Mouse (Mus musculus): ENCODE data around the gene Ogdh.

Ogdh gene

DNA sequence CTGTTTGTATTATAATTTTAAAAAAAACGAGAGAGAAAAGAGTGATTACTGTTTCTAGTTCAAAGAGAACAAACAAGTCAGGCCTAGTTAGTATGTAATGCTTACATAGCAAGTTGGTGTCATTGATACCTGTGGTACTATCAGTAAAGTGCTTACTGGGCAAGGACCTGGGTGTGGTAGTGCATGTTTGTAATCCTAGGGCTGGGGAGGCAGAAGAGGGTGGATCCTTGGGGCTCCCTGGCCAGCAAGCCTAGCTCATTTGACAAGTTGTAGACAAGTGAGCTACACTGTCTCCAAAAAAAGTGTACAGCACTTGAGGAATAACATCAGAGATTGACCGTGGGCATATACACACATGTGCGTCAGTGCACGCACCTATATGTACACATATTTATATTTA, 3.2 kb downstream of the Ogdh start:
- in situ Hi-C loops (cut with MboI, MseI) = no loop called here

DNA sequence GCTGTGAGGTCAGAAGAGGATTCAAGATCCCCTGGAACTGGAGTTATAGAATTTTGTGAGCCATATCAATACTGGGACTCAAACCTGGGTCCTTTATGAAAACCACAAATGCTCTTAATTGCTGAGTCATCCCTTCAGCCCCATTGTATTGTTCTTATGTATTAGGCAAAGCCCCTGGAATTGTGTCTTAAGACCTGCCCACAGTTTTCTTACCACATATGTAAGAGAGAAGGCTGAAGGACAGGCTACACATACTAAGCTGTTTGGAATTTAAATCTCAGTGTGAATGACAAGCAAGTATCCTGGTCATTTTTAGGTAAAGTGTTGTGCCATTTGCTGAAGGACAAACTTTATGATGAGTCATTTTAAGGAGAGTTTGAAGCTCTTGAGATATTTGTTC, 4.6 kb downstream of the Ogdh start:
- in situ Hi-C loops (cut with MboI, MseI) = no loop called here

DNA sequence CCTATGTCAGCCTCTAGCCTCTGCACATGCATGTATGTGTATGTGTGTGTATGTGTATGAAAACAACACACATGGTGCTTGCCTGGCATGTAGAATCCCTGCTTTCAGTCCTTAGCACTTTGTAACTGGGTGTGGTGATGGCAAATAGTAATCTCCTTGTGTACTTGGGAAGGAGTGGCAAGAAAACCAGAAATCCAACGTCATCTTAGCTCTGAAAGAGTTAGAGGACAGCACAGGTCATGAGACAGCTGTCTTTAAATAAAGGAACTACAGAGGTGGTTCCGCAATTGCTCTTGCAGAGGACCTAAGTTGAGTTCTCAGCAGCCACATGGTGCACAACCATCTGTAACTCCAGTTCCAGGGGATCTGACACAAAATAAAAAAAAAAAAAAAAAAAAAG, 8.0 kb downstream of the Ogdh start:
- in situ Hi-C loops (cut with MboI, MseI) = no loop called here

DNA sequence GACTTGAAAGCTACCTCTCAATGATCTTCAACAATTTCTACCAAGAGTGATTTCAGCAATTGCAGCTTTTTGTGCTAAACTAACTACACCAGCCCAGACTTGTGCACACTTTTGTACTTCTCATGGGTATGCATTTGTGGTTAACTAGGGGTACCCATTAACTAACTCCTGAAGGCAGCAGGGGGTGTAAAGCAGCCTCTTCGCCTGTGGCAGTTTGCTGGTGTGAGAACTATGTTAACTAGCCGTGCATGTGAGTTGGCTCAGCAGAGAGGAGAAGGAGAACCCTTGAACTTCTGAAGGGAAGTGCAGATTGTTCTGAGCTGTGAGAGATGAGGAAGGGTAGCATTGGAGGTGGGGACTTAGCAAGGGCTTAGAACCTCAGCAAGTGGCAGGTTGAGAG, 11.4 kb downstream of the Ogdh start:
- in situ Hi-C loops (cut with MboI, MseI) = no loop called here

DNA sequence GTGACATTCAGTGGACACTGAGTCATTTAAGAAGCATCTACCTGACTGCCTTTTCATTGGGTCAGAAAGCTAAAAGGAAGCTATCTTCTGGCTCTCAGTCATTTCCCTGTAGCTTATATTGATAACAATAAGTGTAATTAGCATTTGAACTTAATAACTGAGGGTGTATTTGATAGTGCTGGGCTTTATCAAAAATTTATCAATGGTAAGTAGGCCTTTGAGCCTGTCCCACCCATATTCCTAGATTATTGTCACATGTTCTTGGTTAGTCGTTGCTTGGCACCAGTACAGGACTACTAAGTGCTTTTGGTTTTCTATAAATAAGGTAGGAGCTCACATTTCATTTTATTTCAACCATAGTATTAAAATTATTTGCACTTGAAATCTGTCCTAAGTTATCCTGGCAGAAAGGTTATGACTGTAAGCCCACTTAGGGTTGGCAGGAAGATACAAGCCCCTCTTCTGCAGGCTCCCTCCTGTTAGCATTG, 14.6 kb downstream of the Ogdh start:
- in situ Hi-C loops (cut with MboI, MseI) = no loop called here

DNA sequence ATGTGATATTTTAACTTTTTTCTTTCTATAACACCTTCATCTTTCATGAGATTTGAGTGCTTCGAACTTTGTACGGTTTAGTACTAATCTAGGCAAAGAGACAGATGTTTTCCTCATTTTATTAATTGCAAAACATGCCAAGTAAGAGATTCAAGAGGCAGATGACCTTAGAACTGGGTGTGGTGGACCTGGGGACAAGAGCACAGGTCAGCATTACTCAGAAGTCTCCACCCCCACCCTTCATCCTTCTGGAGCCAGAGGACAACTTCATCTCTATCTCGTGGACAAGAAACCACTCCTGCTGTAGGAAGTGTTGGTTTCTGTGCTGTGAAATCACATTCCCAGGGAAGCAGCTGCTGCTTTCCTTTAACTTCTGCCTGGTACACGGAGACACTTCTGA, 16.7 kb downstream of the Ogdh start:
- in situ Hi-C loops (cut with MboI, MseI) = no loop called here

DNA sequence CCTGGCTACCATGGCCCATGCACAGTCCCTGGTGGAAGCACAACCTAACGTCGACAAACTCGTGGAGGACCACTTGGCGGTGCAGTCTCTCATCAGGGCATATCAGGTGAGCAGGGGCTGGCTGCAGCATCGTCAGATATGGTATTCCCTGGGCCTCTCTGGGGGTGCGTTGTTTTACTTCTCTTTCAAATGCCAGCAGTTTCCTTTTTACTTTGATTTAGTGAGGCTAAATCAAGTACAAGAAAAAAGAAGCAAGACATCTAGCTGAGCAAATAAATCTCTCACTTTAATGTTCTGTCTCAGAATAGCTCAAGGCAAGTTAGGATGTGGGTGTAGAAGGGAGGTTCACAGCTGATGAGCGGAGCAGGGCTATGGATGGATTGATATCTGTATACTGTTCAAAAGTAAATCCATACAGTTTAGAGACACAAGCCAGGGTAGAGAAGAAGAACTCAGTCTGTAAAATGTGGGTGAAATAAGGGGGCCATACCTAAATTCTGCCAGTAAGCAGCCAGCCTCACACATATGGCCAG, 22.5 kb downstream of the Ogdh start:
- in situ Hi-C loops (cut with MboI, MseI) = no loop called here

DNA sequence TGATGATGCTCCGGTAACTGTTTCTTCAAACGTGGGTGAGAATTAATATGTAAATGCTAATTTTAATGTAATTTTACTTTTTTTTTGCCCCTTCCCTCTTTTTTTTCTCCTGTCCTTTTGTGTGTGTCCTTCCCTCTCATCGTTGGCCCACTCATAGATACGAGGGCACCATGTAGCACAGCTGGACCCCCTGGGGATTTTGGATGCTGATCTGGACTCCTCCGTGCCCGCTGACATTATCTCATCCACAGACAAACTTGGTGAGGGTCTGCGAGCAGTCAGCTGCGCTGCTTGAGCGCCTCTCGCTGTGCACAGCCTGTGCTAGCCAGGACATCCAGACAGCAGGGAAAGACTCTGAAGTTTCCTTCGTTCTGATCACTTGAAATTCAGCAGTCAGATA, 25.4 kb downstream of the Ogdh start:
- in situ Hi-C loops (cut with MboI, MseI) = no loop called here

DNA sequence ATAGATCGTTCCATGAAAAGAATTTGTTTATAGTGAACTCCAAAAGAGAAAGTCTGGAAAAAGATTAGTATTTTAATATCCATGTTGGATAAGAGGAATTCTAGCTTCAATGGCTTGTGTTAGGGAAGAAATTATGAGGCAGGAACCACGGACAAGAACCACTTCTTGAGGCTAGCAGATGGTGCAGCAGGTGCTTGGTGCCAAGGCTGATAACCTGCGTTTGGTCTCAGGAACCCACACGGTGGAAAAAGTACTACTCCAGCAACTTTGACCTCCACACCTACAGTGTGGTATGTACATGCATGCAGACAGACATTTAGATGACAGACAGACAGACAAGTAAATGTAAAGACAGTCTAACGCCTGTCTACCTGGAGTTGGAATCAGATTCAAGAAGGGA, 27.1 kb downstream of the Ogdh start:
- in situ Hi-C loops (cut with MboI, MseI) = no loop called here

DNA sequence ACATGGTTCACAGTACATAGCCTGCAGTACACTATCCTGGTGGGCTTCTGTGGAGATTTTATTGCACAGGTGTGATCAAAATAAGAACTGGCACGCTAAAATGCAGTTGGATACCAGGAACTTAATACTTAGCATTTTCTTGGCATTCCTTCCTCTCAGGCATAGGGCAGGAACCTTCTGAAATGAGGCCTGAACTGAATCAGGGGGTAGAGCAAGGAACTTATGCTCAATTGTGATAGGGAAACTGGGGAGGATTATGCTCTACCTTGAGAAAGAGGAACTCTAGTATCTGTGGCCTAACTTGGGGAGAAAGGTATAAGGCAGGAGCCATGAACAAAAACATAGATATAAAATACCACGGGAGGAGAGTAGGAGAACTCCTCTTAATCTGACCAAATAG, 27.9 kb downstream of the Ogdh start:
- in situ Hi-C loops (cut with MboI, MseI) = no loop called here

DNA sequence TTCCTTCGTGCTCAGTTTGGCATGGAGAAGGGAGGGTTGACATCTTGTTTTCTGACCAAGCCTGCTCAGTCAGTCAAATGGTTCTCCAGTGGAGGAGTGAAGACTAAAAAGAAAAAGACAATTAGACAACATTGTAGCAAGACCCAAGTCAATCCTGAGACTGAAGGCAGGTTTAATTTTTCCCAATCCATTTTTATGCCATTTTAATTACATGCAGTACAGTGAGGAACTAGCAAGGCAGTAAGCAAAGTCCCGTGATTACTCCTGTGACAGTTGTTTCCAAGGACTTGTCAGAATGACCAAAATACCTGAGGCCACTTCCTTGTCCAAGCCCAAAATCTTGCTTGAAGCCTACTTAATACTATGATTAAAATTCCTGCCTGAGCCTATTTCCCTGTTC, 30.7 kb downstream of the Ogdh start:
- in situ Hi-C loops (cut with MboI, MseI) = no loop called here

DNA sequence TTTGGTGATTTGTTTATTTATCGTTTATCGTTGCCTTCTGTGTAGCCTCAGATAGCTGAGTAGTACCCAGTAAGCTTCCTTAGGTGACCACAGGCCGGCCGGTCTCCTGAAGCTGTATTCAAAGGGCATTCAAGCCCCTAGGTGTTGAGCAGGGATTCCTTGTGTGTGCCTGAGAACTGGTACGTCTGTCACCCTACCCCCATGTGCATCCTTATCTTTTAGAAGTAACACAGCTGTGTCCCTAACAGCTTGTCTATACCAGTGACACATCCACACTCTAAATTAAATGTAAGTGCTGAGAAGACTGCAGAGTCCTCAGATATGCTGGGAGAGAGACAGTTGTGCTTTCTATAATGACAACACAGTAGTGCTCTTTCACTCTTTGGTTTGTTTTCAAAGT, 31.9 kb downstream of the Ogdh start:
- in situ Hi-C loops (cut with MboI, MseI) = no loop called here

DNA sequence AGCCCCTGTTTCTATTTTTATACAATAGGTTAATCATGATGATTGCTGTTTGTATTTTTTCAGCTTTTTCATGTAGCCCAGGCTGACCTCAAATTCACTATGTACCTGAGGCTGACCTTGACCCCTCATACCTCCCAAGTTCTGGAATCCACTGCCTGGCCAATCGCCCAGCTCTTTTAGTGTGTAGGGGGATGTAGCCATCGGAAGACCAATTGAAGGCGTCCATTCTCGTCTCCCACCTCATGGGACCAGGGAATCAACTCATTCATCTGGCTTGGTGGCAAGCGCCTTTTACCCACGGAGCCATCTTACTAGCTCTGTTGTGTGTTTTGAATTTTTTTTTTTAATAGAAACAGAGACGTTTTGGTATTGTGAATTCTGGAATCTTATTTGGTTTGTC, 39.8 kb downstream of the Ogdh start:
- in situ Hi-C loops (cut with MboI, MseI) = no loop called here

DNA sequence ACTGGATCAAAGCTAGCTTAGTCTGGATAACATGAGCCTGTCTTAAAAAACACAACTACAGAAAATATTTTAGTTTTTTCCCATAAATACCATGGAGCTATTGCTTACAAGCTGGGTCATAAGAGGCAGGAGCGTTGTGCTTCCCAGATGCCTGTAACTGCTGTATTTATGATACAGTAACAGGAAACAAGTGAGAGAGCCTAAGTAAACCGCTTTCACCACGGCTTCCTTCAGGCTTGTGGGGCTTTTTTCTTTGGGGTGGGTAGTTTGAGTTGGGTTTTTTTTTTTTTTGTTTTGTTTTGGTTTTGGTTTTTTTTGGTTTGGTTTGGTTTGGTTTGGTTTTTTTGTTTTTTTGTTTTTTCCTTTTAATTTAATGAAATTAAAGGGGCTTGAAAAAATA, 41.2 kb downstream of the Ogdh start:
- in situ Hi-C loops (cut with MboI, MseI) = no loop called here

DNA sequence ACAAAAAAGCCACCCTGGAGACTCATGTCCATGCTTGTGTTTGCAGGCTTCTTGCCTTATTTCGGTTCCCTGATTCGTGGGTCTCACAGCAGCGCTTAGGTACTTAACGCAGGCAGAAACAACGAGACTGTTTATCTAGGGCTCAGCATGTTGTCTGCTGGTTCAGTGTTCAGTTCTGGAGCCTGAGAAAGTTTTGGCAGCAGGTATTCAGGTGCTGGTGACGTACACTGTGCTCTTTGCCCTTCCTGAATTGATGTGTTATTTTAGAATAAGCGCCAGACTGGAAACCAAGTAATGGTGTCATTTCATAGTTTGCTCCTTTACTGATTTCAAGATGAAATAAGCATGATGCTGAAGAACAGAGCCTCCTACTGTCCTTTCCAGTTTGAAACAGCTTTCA, 42.0 kb downstream of the Ogdh start:
- in situ Hi-C loops (cut with MboI, MseI) = no loop called here

DNA sequence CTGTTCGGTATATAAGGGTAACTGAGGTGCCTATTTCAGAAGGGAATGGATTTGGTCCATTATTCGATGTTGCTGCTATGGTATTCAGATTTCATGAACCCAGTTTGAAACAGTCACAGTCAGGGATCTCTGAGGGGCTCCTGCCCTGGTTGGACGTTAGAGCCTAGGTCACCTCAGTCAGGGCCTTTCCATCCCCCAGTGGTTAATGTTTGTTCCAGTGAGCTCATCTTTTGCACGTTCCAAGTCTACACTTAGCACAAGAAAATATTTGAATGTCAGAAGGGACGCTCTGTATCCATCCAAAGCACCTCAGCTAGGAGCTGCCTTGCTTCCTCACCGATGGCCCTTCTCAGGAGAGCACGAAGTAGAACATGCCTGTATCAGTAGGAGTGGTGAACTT, 43.9 kb downstream of the Ogdh start:
- in situ Hi-C loops (cut with MboI, MseI) = no loop called here

DNA sequence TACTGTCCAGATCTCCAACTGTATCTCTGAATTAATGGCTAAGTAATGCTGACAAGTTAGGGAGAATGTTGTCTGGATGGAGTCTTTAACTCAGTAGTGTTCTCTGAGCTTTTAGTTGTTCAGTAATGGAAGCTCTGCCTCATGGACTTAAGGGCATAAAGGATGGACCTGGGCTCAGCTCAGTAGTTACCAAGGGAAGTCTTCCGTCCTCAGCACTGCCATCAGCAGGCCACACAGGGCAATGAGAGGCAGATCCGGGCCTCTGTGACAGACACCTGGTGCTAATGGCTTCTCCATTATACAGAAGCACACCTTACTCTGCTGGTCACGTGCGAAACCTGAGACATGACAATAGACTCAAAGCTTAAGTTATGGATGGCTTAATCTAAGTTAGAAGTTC, 45.3 kb downstream of the Ogdh start:
- in situ Hi-C loops (cut with MboI, MseI) = no loop called here

DNA sequence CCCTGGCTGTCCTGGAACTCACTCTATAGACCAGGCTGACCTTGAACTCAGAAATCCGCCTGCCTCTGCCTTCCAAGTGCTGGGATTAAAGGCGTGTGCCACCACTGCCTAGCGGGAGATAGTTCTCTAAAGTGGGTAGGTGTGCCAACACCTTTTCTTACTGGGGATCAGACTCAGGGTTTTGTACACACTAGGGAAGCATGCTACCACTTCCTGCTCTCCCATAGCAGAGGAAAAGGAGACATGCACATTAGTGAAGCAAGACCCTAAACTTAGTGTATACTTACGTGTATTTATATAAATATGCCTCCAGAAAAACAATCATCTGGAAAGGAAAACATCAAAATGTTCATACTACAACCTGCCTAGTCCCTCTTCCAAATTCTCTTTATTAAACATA, 54.5 kb downstream of the Ogdh start:
- in situ Hi-C loops (cut with MboI, MseI) = no loop called here

DNA sequence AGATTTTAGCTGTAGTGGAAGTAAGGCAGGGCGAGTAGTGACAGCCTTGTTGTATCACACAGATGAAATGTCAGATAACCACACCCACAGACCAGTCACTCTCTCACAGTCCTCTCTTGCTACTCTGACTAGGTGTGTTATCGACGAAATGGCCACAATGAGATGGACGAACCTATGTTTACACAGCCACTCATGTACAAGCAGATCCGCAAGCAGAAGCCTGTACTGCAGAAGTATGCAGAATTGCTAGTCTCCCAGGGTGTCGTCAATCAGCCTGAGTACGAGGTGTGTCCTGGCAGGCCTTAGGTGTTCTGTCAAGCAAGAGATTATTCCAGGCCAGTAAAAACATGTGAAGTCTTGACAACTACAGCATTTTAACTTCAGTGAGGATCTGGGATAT, 55.5 kb downstream of the Ogdh start:
- in situ Hi-C loops (cut with MboI, MseI) = no loop called here

DNA sequence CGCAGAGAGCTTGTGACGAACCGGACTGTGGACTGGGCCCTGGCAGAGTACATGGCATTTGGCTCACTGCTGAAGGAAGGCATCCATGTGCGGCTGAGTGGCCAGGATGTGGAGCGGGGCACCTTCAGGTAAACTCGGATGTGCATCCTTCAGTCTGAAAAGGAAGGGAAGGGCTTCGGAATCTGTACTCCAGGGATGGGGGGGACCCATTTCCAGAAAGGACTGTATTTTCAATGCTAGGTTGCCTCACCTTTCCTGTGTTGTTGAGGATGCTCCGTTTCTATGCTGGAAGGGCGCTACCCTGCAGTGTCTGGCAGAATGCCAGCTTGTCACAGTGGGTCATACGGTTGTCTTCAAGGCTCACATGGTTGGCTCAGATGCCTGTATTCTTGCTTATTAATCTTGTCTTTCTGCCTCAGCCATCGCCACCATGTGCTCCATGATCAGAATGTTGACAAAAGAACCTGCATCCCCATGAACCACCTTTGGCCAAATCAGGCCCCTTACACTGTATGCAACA, 57.3 kb downstream of the Ogdh start:
- in situ Hi-C loops (cut with MboI, MseI) = no loop called here

DNA sequence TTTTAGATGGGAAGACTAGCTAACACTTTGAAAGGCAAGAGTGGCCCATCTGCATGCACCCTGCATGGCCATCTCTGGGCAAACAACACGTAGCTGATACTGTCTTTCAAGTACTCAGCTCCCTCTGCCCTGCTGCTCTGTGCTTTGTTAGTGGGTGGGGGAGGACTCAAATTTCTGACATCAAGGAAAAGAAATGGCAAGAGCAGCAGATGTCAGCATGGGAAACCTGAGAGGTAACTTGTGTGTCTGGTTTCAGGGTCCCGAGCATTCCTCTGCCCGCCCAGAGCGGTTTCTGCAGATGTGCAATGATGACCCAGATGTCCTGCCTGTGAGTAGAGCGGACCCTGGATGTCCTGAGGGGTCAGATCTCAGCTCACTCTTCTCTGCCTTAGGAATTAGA, 58.2 kb downstream of the Ogdh start:
- in situ Hi-C loops (cut with MboI, MseI) = no loop called here

DNA sequence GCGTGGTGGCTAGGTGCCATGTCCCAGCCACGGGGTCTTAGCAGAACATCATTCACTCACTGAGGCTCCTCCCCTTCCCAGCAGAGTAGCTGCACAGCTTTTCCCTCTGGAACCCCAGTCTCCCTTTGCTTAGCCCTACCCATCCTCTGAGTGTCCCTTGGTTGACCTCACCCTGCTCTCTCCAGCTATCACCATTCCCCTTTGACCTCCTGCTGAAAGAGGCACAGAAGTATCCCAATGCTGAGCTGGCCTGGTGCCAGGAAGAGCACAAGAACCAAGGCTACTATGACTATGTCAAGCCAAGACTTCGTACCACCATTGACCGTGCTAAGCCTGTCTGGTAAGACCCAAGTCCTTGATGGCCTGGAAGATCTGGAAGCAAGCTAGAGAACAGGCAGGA, 63.7 kb downstream of the Ogdh start:
- in situ Hi-C loops (cut with MboI, MseI) = no loop called here

DNA sequence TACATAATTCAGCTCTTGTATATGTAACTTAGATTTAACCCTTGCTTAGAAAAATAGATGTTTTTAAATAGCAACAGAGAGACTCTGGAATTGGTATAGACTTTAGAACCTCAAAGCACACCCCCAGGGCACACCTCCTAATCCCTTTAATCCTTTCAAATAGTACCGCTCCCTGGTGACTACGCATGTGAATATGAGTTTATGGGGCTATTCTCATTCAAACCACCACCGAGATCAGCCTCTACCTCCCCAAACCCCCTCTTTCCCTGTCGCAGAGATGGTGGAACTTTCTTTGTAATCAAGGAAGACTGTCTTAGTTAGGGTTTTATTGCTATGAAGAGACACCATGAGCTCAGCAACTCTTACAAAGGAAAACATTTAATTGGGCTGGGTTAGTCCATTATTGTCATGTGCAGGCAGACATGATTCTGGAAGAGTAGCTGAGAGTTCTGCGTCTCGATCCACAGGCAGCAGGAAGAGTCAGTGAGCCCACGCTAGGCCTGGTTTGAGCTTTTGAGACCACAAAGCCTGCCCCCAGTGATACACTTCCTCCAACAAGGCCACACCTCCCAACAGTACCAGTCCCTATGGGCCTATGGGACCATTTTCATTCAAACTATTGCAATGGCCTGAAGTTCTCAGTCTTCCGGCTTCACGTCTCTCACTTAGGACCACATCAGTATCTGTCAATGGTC, 73.3 kb downstream of the Ogdh start:
- in situ Hi-C loops (cut with MboI, MseI) = no loop called here

DNA sequence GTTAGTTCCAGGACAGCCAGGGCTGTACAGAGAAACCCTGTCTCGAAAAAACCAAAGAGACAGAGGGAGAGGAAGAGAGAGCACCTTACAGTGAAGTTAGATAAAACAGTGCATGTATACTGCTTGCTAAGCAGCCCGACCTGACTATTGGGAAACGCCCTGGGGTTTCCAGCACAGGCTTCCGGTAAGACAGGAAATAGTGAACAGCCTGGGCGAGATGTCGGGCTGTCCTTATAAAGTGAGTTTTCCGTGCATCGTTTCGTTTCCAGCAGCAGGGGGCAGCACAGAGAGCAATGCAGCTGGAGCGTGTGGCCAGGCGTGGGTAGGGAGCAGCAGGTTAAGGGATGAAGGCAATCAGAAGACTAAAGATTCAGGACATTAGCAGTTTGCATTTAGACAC, 74.5 kb downstream of the Ogdh start:
- in situ Hi-C loops (cut with MboI, MseI) = no loop called here

Data from regulatory T cell (primary cell).